Mouse (Mus musculus) MN1 (cell line): ENCODE measurements around the gene Klhl18.

Experiments
- DNase-seq: peaks from one replicate; pipeline ENCODE4 v3.0.0-alpha.2; 2016; ENCODE audit warnings: low spot score

Gene Klhl18

DNA sequence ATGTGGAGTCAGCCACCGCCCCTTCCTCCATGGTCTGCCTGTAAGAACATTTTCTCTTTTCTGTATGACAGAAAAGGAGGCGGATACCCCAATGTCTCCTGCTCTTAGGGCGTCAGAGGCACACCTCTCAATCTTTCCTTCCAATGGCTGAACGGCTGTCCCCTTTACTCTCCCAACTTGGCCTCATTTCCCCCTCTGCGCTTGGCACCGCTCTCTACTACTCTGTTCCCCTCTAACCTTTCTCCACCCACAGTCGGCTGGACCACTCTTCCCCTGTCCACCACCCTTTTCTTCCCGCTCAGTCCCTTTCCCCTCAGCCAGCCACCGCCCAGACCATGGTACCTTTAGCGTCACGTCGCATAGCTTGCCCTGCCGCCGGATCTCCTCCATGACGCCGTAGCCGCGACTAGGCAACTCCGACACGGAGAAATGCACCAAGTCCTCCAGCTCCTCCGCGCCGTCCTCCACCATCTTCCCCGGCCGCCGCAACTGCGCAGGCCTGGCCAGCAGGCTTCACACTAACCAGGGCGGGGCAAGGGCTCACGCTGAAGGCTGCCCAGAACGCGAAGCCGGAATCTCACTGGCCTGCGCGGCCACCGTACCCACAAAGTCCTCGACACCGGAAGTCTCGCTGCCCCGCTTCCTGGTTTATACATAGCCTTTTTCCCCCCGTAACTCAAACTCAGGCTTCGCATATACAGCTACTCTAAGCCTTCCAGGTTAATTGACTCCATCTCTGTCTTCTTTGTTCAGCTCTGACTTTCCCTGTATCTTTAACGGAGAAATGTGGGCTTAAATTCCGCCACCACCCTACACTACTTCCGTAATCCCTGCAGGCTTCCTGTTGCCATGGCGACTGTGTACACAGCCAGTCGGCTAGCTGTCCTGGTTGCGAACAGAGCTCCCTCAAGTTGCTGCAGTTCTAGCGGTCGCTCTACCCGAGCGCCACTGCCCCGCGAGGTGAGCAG lies at the start of gene Klhl18, which contains the start of gene Kif9:
Gene Klhl18 (minus strand): TSS at position 571 of the 968 bp plus-strand sequence.
Gene Kif9 (plus strand): TSS at position 835 of the 968 bp plus-strand sequence.
- peak; percentile 96 for DNase-seq

GRCm38 (mm10) chr9:110525737-110526136 lies 49.2 kb upstream of the Klhl18 start:
- no peak for DNase-seq

DNA sequence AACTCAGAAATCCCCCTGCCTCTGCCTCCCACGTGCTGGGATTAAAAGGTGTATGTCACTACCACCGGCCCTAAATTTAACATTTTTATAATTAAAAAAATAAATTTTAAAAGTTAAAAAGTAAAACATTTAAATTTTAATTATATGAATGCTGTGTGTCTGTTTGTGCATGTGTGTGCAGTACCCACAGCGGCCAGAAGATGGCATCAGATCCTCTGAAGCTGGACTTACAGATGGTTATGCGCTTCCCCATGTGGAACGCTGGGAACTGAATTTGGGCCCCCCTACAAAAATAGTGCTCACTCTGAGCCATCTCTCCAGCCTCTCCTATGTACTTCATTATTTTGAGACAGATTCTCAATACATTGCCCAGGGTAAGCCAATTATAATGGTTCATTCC lies 14.4 kb upstream of the Klhl18 start:
- no peak for DNase-seq

DNA sequence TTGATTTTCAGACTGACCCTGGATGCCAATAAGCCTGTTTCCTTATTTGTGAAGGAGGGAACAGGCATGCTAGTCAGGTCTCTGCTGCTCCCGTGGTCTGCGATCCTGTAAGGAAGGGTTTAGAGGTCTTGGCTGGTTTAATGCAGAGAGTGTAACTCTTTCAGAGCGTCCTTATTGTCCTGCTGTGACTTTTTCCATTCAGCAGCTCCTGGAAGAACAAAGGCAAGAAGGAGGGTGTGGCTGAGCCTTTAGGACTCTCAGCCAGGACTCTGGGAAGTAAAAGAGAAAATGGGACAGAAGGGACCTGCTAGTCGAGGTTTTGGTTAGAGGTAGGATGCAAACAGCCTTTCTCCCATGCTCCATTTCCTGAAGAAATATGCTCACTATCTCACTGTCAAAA lies 12.3 kb upstream of the Klhl18 start:
- DNase-seq: no peak

- DNase-seq: no peak
Observed at GRCm38 (mm10) chr9:110478639-110479038, 2.1 kb upstream of the Klhl18 start.

DNA sequence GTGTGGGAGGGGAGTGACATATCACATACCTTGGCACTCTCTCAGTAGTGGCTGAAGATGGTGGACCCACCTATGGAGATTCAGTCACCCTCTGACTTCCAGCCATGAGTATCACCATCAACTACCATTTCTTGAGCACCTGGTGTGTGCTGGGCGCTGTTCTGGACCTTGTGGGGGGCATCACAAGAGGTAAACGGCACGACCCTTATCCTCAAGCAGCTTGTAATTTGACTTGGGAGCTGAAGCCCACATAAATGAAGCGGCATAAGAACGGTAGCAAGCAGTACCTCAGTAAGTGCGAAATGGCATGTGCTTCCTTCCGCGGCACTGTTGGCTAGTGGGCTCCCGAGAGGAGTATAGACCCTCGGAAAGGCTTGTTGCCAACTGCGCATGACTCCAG lies 1.5 kb upstream of the Klhl18 start:
- DNase-seq: no peak

- DNase-seq: peak; percentile 15
Observed at GRCm38 (mm10) chr9:110466179-110466578, 10.3 kb downstream of the Klhl18 start.

- no peak for DNase-seq
Observed at GRCm38 (mm10) chr9:110465336-110465735, 11.2 kb downstream of the Klhl18 start.

DNA sequence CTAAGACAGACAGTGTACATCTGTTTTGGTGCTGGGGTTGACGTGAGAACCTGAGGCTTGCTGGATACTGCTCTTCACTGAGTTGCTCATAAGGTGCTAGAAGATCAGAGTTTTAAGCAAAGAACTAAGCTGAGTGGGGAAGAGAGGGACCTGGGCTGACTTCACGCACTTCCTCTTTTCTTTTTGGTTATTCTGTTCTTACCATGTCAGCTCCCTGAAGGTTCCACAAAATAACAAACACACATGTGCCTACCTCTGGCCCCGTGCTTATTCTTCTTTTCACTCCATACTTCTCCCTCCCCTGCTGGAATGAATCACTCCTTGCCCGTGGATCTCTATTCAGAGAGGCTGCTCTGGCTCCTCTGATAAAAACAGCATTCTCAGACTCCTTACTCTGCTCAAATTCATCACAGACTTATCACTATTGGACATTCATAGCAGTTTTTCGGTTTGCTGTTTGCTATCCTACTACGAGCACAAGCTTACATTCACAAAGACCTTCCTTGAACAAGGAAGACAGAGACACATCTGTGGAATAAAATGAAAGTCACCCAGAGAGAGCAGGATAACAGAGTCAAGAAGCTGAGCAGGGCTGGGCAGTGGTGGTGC lies 12.4 kb downstream of the Klhl18 start:
- DNase-seq: no peak

- DNase-seq: no peak
Observed at GRCm38 (mm10) chr9:110462321-110462720, 14.2 kb downstream of the Klhl18 start.

- no peak for DNase-seq
Observed at GRCm38 (mm10) chr9:110460884-110461815, 15.3 kb downstream of the Klhl18 start.

- no peak for DNase-seq
Observed at GRCm38 (mm10) chr9:110459145-110459727, 17.3 kb downstream of the Klhl18 start.

DNA sequence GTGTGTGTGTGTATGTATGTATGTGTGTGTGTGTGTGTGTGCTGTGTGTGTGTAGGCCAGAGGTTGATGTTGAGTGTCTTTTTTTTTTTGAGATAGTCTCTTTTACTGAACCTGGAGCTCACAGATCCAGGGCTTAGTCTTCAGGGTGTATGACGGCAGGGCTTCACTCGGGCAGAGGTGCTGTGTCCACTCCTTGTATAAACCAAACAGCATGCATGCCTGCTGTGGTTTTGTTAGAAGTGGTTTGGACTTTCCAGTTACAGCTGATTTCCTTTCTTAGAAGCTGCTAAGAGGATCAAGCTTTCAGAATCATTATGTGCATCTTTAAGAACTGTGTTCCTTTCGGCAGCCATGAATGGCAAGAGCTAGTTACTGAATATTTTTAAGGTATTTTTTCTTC lies 18.6 kb downstream of the Klhl18 start:
- no peak for DNase-seq

DNA sequence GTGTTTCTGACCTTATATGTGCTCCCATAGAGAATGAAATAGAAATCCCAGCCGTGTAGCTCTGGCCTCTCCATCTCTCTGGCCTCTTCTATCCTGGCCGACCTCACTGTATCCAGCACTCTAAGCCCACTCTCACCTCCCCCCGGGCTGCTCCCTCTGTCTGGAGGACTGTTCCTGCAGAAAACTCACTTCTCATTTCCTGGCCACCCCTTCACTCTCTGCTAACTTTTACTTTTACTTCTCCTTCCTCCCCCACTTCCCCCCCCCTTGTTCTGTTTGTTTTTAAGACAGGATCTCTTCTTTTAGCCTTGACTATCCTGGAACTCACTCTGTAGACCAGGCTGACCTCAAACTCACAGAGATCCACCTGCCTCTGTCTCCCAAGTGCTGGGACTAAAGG lies 24.0 kb downstream of the Klhl18 start:
- DNase-seq: no peak

DNA sequence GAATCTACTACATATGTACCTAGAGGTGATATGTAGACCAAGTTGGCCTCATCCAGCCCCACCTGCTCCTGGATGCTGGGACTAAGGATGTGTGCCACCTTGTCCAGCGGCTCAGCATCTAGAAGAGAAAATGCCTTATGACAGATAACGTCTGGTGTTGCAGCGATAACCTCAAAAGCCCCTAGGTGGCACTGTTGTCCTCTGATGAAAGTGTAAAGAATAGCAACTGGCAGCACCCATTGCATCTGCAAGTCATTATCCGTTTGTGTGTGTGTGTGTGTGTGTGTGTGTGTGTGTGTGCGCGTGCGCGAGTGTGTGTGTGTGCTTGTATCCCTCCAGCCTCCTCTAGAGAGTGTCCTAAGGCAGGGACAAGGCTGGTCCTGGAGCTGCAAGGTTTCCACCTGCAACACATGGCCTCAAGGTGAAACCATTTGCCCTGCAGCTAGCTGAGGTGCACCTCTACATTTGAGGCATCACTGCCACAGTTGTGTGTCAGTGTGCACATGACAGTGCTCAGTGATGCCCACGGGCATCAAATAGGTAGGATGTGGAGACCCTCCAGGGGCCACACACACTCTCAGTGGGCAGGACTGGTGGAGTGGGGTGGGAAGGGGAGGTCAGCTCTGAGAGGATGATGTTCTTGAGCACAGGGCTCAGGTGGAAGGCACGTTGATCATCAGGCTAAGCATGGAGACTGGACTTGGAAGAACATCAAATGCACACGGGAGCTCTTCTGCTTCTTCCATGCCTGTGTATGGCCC lies 27.5 kb downstream of the Klhl18 start:
- DNase-seq: peak; percentile 92

GRCm38 (mm10) chr9:110448356-110448755 lies 28.1 kb downstream of the Klhl18 start:
- no peak for DNase-seq

GRCm38 (mm10) chr9:110440559-110440958 lies 35.9 kb downstream of the Klhl18 start:
- DNase-seq: no peak

- no peak for DNase-seq
Observed at GRCm38 (mm10) chr9:110440049-110440448, 36.4 kb downstream of the Klhl18 start.

GRCm38 (mm10) chr9:110436041-110436440 lies 40.5 kb downstream of the Klhl18 start:
- no peak for DNase-seq

GRCm38 (mm10) chr9:110433045-110433444 lies 43.4 kb downstream of the Klhl18 start:
- DNase-seq: no peak

DNA sequence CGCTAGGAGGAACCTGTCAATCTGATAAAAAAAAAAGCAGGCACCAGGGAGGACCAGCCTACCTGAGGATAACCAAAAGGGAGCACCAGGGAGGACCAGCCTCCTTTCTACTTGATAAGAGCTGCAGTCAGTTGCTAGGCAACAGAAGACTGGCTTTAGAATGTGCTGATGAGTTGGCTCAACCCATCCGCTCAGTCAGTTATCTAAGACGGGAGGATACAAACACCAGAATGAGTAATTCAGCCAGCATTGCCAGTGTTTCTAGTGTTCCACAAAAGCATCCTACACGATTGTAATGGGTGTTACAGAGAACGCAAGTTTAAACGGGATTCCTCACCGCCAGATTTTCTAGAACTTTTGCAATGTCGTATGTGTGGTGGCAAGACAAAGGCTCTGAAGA lies 45.3 kb downstream of the Klhl18 start:
- no peak for DNase-seq
